Mouse (Mus musculus) kidney, postnatal 0 days (tissue): ENCODE measurements around the gene Mrpl2. TPM values are rescaled to one million over a fixed set of nuclear protein-coding genes. Genes with fewer than 3 reads are reported as not detected.

Source experiments
- ATAC-seq: fragments of 200-750 bp; cut with Nextera tagmentation; replicated peaks from 2 replicates; pipeline ENCODE4 v1.8.0; 2017; ENCODE audit warnings: low read depth, moderate number of reproducible peaks, moderate TSS enrichment, moderate library complexity; ENCODE audit not compliant: low FRiP score
- DNase-seq: peaks from one replicate; pipeline ENCODE4 v3.0.0-alpha.2; 2016; ENCODE audit warnings: low spot score
- H3K27ac ChIP-seq: fragments of 300-500 bp; sonication (generic); 2 replicates; pipeline ENCODE4 v1.5.1; 2014; ENCODE audit warnings: mild to moderate bottlenecking
- H3K27me3 ChIP-seq: fragments of 300-500 bp; sonication (generic); 2 replicates; pipeline ENCODE4 v1.6.1; 2014; ENCODE audit warnings: low read length, mixed read lengths; ENCODE audit not compliant: insufficient read depth
- H3K36me3 ChIP-seq: fragments of 300-500 bp; sonication (generic); 2 replicates; pipeline ENCODE4 v1.6.1; 2014; ENCODE audit warnings: low read length, mixed read lengths; ENCODE audit not compliant: insufficient read depth
- H3K4me1 ChIP-seq: fragments of 300-500 bp; sonication (generic); replicated peaks from 2 replicates; pipeline ENCODE4 v1.6.1; 2014; ENCODE audit warnings: antibody characterized with exemption, low read length, mixed read lengths; ENCODE audit not compliant: insufficient read depth
- H3K4me2 ChIP-seq: fragments of 300-500 bp; sonication (generic); 2 replicates; pipeline ENCODE4 v1.6.1; 2014; ENCODE audit warnings: mild to moderate bottlenecking, low read length, moderate library complexity, mixed read lengths
- H3K4me3 ChIP-seq: fragments of 300-500 bp; sonication (generic); replicated peaks from 2 replicates; pipeline ENCODE4 v1.5.1; 2014; ENCODE audit warnings: low read depth, low read length
- H3K9ac ChIP-seq: fragments of 300-500 bp; sonication (generic); 2 replicates; pipeline ENCODE4 v1.6.1; 2014; ENCODE audit warnings: low read depth, low read length
- H3K9me3 ChIP-seq: fragments of 300-500 bp; sonication (generic); replicated peaks from 2 replicates; pipeline ENCODE4 v1.6.1; 2016; ENCODE audit warnings: low read length, inconsistent platforms, mixed read lengths
- CTCF ChIP-seq: IDR thresholded peaks from 2 replicates; pipeline ENCODE4 v1.5.1; 2016; ENCODE audit warnings: antibody characterized with exemption, low read depth, mild to moderate bottlenecking, moderate library complexity
- WGBS: fragments of 180-500 bp; shearing (Covaris S2); extraction: QIAGEN DNeasy Blood & Tissue Kit; methylation state at CpG from one replicate; pipeline ENCODE4 v1.1.7; 2014; 5-methylcytosine and 5-hydroxymethylcytosine counted together
- polyA plus RNA-seq: library from polyadenylated mRNA; unstranded; fragments of >200 nt; fragmentation: Nextera tagmentation; extraction: Ambion mirVana; gene quantifications from 2 replicates; pipeline ENCODE4 v1.2.1, GENCODE M21; 2015

Mrpl2 gene
- polyA plus RNA-seq, 1 experiment from 2014 or later = 144 TPM

- DNase-seq (no peak), ATAC-seq (no peak)
- Histone ChIP-seq H3K27ac (peak overlapping the region; percentile 10; the same call in 1 of the 2 replicates), H3K4me1 (peaks cover 71% of the 10 kb centered on the region), H3K27me3 (no peaks in the 10 kb centered on the region), H3K9me3 (no peaks in the 10 kb centered on the region), H3K4me3 (no peak overlapping the region), H3K9ac (no peak overlapping the region), H3K36me3 (no peaks in the 10 kb centered on the region), H3K4me2 (no peak overlapping the region)
- TF ChIP-seq CTCF = no peak
- 57% methylated on average over 11 of the region's 11 CpGs for WGBS
Measured at GRCm38 (mm10) chr17:46622269-46622668, 23.8 kb upstream of the Mrpl2 start.

DNA sequence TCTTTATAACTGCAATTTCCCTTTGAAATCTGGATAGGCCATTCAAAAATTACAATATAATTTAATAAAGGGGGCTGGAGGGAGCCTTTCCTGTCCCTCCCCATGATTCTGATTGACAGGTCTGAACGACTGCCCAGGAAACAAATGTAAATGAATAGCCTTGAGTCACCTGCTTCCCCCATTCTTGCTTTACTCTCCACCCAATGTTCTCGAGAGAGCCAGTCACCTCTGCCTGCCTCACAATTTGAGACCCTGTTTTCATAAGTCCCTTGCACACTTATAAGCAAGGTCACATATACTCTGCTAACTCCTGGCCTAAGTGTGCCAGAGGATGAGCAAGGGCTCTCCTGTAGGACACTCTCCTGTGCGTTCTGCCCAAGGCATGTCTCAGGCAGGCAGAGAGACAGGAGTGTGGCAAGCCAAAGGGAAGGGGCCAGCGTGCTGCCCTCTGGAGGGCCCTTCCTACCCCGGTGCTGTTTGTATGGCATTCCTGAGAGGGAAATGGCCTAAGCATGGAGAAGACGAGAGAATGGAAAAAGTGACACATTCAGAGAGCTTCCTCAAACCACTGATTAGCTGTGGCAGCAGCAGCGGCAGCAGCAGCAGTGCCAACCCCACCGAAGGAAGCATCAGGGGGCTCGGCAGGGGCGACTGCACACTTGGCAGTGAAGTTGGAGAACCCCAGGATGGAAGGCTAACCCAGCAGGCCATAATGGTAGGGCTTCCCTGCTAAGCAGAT lies 22.0 kb upstream of the Mrpl2 start:
- Histone ChIP-seq H3K4me3 (no peak overlapping the region; the same call in 1 of the 2 replicates), H3K27ac (peak overlapping the region; percentile 63), H3K27me3 (no peaks in the 10 kb centered on the region), H3K9ac (0 out of 2 replicates have a peak overlapping the region, but pooled peaks have one; percentile 18), H3K4me1 (peaks cover 55% of the 10 kb centered on the region), H3K4me2 (peak overlapping the region; percentile 45), H3K36me3 (no peaks in the 10 kb centered on the region), H3K9me3 (no peaks in the 10 kb centered on the region)
- WGBS = 20% methylated on average over 10 of the region's 10 CpGs
- peak; percentile 57 for TF ChIP-seq CTCF
- DNase-seq (peak; percentile 68), ATAC-seq (no peak)

DNA sequence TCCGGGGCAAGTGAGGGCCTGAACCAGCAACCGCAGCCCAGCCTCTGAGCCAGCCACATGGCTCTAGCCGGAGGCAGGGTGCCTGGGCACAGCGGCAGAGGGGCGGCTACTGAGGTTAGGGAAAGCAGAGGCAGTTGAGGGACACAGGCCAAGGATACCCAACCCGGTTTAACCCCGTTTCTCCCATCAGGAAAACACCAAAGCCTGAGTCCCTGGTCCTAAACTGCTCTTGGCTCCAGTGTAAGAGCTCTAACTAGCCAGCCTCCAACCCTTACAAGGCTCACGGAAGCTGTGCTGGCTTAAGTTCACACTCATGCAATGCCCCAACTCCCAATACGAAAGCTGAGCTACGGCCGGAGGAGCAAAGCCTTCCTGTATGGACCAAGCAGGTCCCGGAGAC lies 21.4 kb upstream of the Mrpl2 start:
- ATAC-seq (no peak), DNase-seq (no peak)
- TF ChIP-seq CTCF = no peak
- H3K36me3 ChIP-seq = no peaks in the 10 kb centered on the region
- H3K27ac ChIP-seq = peak overlapping the region; percentile 63
- H3K4me2 ChIP-seq = peak overlapping the region; percentile 45
- H3K4me3 ChIP-seq = no peak overlapping the region; the same call in 1 of the 2 replicates
- H3K4me1 ChIP-seq = peaks cover 50% of the 10 kb centered on the region
- 33% methylated on average over 12 of the region's 12 CpGs for WGBS
- H3K9me3 ChIP-seq = no peaks in the 10 kb centered on the region
- H3K9ac ChIP-seq = 0 out of 2 replicates have a peak overlapping the region, but pooled peaks have one; percentile 18
- no peaks in the 10 kb centered on the region for H3K27me3 ChIP-seq

DNA sequence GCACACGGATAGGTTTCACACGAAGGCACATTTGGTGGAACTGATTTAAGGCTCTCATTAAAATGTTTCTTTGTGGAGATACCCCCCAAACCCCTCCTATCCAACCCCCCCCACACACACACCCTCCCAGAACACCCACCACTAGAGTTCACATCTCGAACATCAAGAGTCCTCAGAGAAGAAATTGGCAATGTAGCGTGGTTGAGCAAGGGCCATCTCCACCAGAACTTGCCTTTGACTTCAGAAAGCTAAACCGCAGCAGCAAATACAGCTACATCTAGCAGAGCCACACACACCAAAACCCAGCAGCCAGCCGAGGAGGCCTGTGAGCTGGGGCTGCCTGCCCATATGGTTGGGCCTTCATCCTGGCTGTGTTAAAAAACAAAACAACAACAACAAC lies 18.6 kb upstream of the Mrpl2 start:
- 19% methylated on average over 6 of the region's 6 CpGs for WGBS
- ATAC-seq (no peak), DNase-seq (no peak)
- H3K9ac ChIP-seq = peak overlapping the region; percentile 95
- H3K27ac ChIP-seq = peak overlapping the region; percentile 25; the same call in 1 of the 2 replicates
- H3K27me3 ChIP-seq = no peaks in the 10 kb centered on the region
- H3K4me3 ChIP-seq = peak overlapping the region; percentile 91
- no peaks in the 10 kb centered on the region for H3K9me3 ChIP-seq
- peak overlapping the region; percentile 80 for H3K4me2 ChIP-seq
- H3K36me3 ChIP-seq = 0 out of 2 replicates have a peak, but pooled peaks cover 3% of the 10 kb centered on the region
- H3K4me1 ChIP-seq = peaks cover 40% of the 10 kb centered on the region
- no peak for TF ChIP-seq CTCF

DNA sequence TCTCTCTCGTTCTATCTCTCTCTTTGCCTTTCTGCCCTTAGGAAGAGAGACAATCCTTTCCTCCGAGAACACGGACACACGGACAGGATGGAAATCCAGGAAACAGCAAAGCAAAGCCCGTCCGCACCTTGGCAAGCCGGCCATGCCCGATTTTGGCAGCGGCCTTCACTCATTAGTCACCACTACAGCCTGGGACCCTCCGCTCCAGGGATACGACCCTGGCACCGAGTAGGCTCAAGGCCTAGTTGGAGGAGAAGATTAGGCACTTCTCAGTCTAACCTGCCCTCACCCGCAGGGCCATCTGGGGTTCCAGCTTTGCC lies 17.6 kb upstream of the Mrpl2 start:
- H3K4me1 ChIP-seq = peaks cover 38% of the 10 kb centered on the region
- H3K4me3 ChIP-seq = peak overlapping the region; percentile 91
- H3K9me3 ChIP-seq = no peaks in the 10 kb centered on the region
- 0 out of 2 replicates have a peak, but pooled peaks cover 5% of the 10 kb centered on the region for H3K36me3 ChIP-seq
- peak overlapping the region; percentile 80 for H3K4me2 ChIP-seq
- TF ChIP-seq CTCF = no peak
- 0% methylated on average over 12 of the region's 13 CpGs for WGBS
- no peaks in the 10 kb centered on the region for H3K27me3 ChIP-seq
- ATAC-seq = no peak
- DNase-seq = no peak
- peak overlapping the region; percentile 97 for H3K27ac ChIP-seq
- peak overlapping the region; percentile 95 for H3K9ac ChIP-seq

GRCm38 (mm10) chr17:46628791-46629684 lies 17.0 kb upstream of the Mrpl2 start, which contains the start of gene Ptk7:
TSS of gene Ptk7 (minus strand) at chr17:46629504.
- Histone ChIP-seq H3K4me1 (peaks cover 33% of the 10 kb centered on the region), H3K27ac (peak within 1 kb of the TSS; percentile 97), H3K27me3 (no peaks in the 10 kb centered on the region), H3K36me3 (0 out of 2 replicates have a peak, but pooled peaks cover 9% of the 10 kb centered on the region), H3K4me3 (peak within 1 kb of the TSS; percentile 91), H3K9ac (peak within 1 kb of the TSS; percentile 95), H3K9me3 (no peaks in the 10 kb centered on the region), H3K4me2 (peak within 1 kb of the TSS; percentile 80)
- under 1% methylated on average over 81 of the region's 90 CpGs for WGBS
- ATAC-seq = peak; percentile 48
- no peak for TF ChIP-seq CTCF
- DNase-seq = peak; percentile 94
